Mouse (Mus musculus) limb, embryonic 14.5 days (tissue): Measurements from ENCODE around the gene Foxa3. TPM values are rescaled to one million over a fixed set of nuclear protein-coding genes. Genes with fewer than 3 reads are reported as not detected.

ENCODE experiments used
- ATAC-seq: fragments of 200-750 bp; cut with Nextera tagmentation; 2 replicates; pipeline ENCODE4 v1.8.0; 2017; ENCODE audit warnings: low read depth, moderate number of reproducible peaks, moderate TSS enrichment; ENCODE audit not compliant: low FRiP score
- DNase-seq: peaks from one replicate; pipeline ENCODE4 v3.0.0-alpha.2; 2015; ENCODE audit warnings: low spot score
- H3K27ac ChIP-seq: fragments of 300-500 bp; sonication (generic); replicated peaks from 2 replicates; pipeline ENCODE4 v1.5.1; 2014; ENCODE audit warnings: low read depth, mild to moderate bottlenecking, low read length, moderate library complexity, mixed read lengths
- H3K27me3 ChIP-seq: fragments of 300-500 bp; sonication (generic); 2 replicates; pipeline ENCODE4 v1.6.1; 2014; ENCODE audit warnings: low read length, mixed read lengths; ENCODE audit not compliant: control insufficient read depth, insufficient read depth
- H3K36me3 ChIP-seq: fragments of 300-500 bp; sonication (generic); 2 replicates; pipeline ENCODE4 v1.6.1; 2014; ENCODE audit warnings: mild to moderate bottlenecking, low read length, moderate library complexity, mixed read lengths; ENCODE audit not compliant: control insufficient read depth, insufficient read depth
- H3K4me1 ChIP-seq: fragments of 300-500 bp; sonication (generic); 2 replicates; pipeline ENCODE4 v1.6.1; 2014; ENCODE audit warnings: antibody characterized with exemption, low read length, mixed read lengths; ENCODE audit not compliant: control insufficient read depth, insufficient read depth
- H3K4me2 ChIP-seq: fragments of 300-500 bp; sonication (generic); replicated peaks from 2 replicates; pipeline ENCODE4 v1.6.1; 2014; ENCODE audit warnings: low read depth, mild to moderate bottlenecking, low read length, moderate library complexity; ENCODE audit not compliant: severe bottlenecking
- H3K4me3 ChIP-seq: fragments of 300-500 bp; sonication (generic); replicated peaks from 2 replicates; pipeline ENCODE4 v1.5.1; 2014; ENCODE audit warnings: low read length
- H3K9ac ChIP-seq: fragments of 300-500 bp; sonication (generic); 2 replicates; pipeline ENCODE4 v1.6.1; 2014; ENCODE audit warnings: mild to moderate bottlenecking, low read depth, low read length, moderate library complexity; ENCODE audit not compliant: severe bottlenecking
- H3K9me3 ChIP-seq: fragments of 300-500 bp; sonication (generic); 2 replicates; pipeline ENCODE4 v1.6.1; 2016; ENCODE audit warnings: low read length; ENCODE audit not compliant: control insufficient read depth
- POLR2A ChIP-seq: fragments of 200-500 bp; IDR thresholded peaks from 2 replicates; pipeline ENCODE4 v1.8.0; 2012; ENCODE audit warnings: inconsistent platforms, mild to moderate bottlenecking, moderate library complexity, borderline replicate concordance; ENCODE audit not compliant: insufficient read depth, insufficient read length; ENCODE audit errors: extremely low read depth
- WGBS: fragments of 180-500 bp; shearing (Covaris S2); extraction: QIAGEN DNeasy Blood & Tissue Kit; methylation state at CpG from one replicate; pipeline ENCODE4 v1.1.7; 2014; 5-methylcytosine and 5-hydroxymethylcytosine counted together
- polyA plus RNA-seq, 2 experiments: library from polyadenylated mRNA; depleted of rRNA in 1 of 2; stranded (reverse) in 1 of 2; unstranded in 1 of 2; fragments of >200 nt; fragmentation: Nextera tagmentation in 1 of 2; extraction: Ambion mirVana in 1 of 2; gene quantifications; 2 replicates each; pipeline versions ENCODE4 v1.2.1 to v1.2.3; 2012 to 2014

The Foxa3 gene
- polyA plus RNA-seq, 2 experiments, result 3.2 to 5.3 TPM

- peaks cover 10% of the 10 kb centered on the region for H3K4me1 ChIP-seq
- H3K9ac ChIP-seq, result 0 out of 2 replicates have a peak overlapping the region, but pooled peaks have one; percentile 12
- H3K4me2 ChIP-seq, result peak overlapping the region; percentile 86
- 8% methylated on average over 5 of the region's 5 CpGs for WGBS
- peaks cover 16% of the 10 kb centered on the region for H3K27me3 ChIP-seq
- no peaks in the 10 kb centered on the region for H3K36me3 ChIP-seq
- TF ChIP-seq POLR2A, result no peak
- H3K9me3 ChIP-seq, result no peaks in the 10 kb centered on the region
- peak overlapping the region; percentile 73 for H3K27ac ChIP-seq
- H3K4me3 ChIP-seq, result peak overlapping the region; percentile 49
- no peak for DNase-seq
- ATAC-seq, result no peak
These were observed 33.3 kb downstream of the Foxa3 start for GRCm38 (mm10) chr7:18989995-18990394.

GRCm38 (mm10) chr7:18988780-18989179 lies 34.6 kb downstream of the Foxa3 start:
- Histone ChIP-seq H3K9ac (no peak overlapping the region), H3K36me3 (no peaks in the 10 kb centered on the region), H3K4me1 (peaks cover 10% of the 10 kb centered on the region), H3K27ac (no peak overlapping the region), H3K4me3 (no peak overlapping the region), H3K27me3 (peaks cover 16% of the 10 kb centered on the region), H3K9me3 (no peaks in the 10 kb centered on the region), H3K4me2 (no peak overlapping the region)
- 73% methylated on average over 6 of the region's 6 CpGs for WGBS
- no peak for ATAC-seq
- DNase-seq, result no peak
- no peak for TF ChIP-seq POLR2A

- Histone ChIP-seq H3K27me3 (peaks cover 13% of the 10 kb centered on the region), H3K4me3 (no peak overlapping the region), H3K36me3 (no peaks in the 10 kb centered on the region), H3K27ac (no peak overlapping the region), H3K4me2 (no peak overlapping the region), H3K9me3 (no peaks in the 10 kb centered on the region), H3K9ac (no peak overlapping the region), H3K4me1 (peaks cover 9% of the 10 kb centered on the region)
- TF ChIP-seq POLR2A, result no peak
- DNase-seq (no peak), ATAC-seq (no peak)
- 69% methylated on average over 13 of the region's 13 CpGs for WGBS
These were observed 35.6 kb downstream of the Foxa3 start for GRCm38 (mm10) chr7:18987747-18988146.

- peaks cover 7% of the 10 kb centered on the region for H3K27me3 ChIP-seq
- WGBS, result 58% methylated on average over 2 of the region's 2 CpGs
- no peak for TF ChIP-seq POLR2A
- no peaks in the 10 kb centered on the region for H3K36me3 ChIP-seq
- no peak within 1 kb of the TSS for H3K27ac ChIP-seq
- ATAC-seq (no peak), DNase-seq (no peak)
- no peak within 1 kb of the TSS for H3K4me3 ChIP-seq
- no peak within 1 kb of the TSS for H3K4me2 ChIP-seq
- H3K4me1 ChIP-seq, result peaks cover 3% of the 10 kb centered on the region; the same call in 1 of the 2 replicates
- H3K9ac ChIP-seq, result no peak within 1 kb of the TSS
- H3K9me3 ChIP-seq, result no peaks in the 10 kb centered on the region
These were observed 36.2 kb downstream of the Foxa3 start, which contains the start of gene Nanos2 for GRCm38 (mm10) chr7:18987100-18987499. TSS of gene Nanos2 (plus strand) at chr7:18987400.

- Histone ChIP-seq H3K27ac (no peak overlapping the region), H3K27me3 (0 out of 2 replicates have a peak, but pooled peaks cover under 1% of the 10 kb centered on the region), H3K9ac (no peak overlapping the region), H3K36me3 (no peaks in the 10 kb centered on the region), H3K4me2 (no peak overlapping the region), H3K4me1 (peaks cover 3% of the 10 kb centered on the region; the same call in 1 of the 2 replicates), H3K9me3 (no peaks in the 10 kb centered on the region), H3K4me3 (no peak overlapping the region)
- WGBS, result 79% methylated on average over 2 of the region's 2 CpGs
- TF ChIP-seq POLR2A, result no peak
- no peak for DNase-seq
- no peak for ATAC-seq
These were observed 36.8 kb downstream of the Foxa3 start for GRCm38 (mm10) chr7:18986503-18986902.

GRCm38 (mm10) chr7:18978381-18978780 lies 45.0 kb downstream of the Foxa3 start:
- H3K4me2 ChIP-seq, result no peak overlapping the region
- H3K27me3 ChIP-seq, result no peaks in the 10 kb centered on the region
- H3K9ac ChIP-seq, result no peak overlapping the region
- DNase-seq (no peak), ATAC-seq (no peak)
- H3K36me3 ChIP-seq, result no peaks in the 10 kb centered on the region
- no peak overlapping the region for H3K27ac ChIP-seq
- no peaks in the 10 kb centered on the region for H3K4me1 ChIP-seq
- H3K9me3 ChIP-seq, result no peaks in the 10 kb centered on the region
- 86% methylated on average over 9 of the region's 9 CpGs for WGBS
- no peak overlapping the region for H3K4me3 ChIP-seq
- no peak for TF ChIP-seq POLR2A
